Mouse (Mus musculus) spleen, adult 18-20 months (tissue): Measurements from ENCODE around the gene Gm20795.
"Not testable (repeated sequence)": the region's sequence is repeated elsewhere in the genome, so short reads cannot be mapped to it uniquely, and the experiment has no call there.

ENCODE experiments used
- DNase-seq, 2 experiments: peaks; one replicate each; pipeline ENCODE4 v3.0.0; 2022; ENCODE audit warnings: mixed read lengths in 2 of 2

Gene Gm20795

DNA sequence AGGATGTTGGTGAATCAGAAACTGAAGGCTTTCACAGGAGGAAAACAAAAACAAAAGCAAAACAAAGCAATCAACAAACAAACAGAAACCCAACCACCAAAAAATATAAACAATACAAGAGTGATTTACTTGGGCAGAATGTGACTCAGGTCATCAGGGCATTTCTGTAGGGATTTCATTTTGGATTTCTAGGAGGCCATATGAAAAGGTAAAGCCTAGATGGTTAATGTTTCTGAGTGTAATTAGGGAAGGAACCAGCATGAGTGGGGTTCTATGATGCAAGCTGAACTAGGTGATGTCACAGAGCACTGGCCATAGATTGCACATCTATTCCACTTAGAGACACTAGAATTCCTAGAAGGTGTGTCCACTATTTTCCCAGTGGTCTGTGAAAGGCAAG lies at the start of gene Gm20795:
Gm20795 (plus strand) TSS at position 301 of the 400 bp plus-strand sequence.
- DNase-seq: not testable (repeated sequence)

DNA sequence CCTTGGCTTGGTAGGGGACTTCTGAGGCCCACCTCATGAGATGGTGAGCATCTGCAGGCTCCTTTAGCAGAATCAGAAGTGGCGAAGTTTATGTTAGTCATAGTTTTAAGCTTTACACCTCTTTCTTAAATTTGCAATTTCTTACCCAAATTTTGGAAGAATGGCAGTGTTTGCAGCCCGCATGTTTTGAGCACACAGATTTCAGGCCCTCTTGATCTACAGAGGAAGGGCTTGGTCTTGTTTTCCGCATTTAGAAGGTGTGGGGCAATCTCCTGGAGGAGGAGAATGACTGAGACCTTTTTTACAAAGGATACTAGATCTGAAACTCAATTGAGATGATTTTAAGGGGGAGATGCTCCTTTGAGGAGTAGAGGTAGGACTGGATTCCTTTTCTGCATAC lies 29.0 kb upstream of the Gm20795 start, which contains the start of gene Gm21797:
Gm21797 (minus strand) TSS at position 101 of the 400 bp plus-strand sequence.
- DNase-seq: not testable (repeated sequence)
